Mouse (Mus musculus): ENCODE measurements around the gene 2810459M11Rik. TPM values are rescaled to one million over a fixed set of nuclear protein-coding genes. Genes with fewer than 3 reads are reported as not detected.

The 2810459M11Rik gene
- polyA plus RNA-seq, 1 experiment from 2014 or later = 0.71 TPM

GRCm38 (mm10) chr1:86105054-86105453 is 59.4 kb downstream of the 2810459M11Rik start:
- Histone ChIP-seq H3K27me3 (ENCODE audit: insufficient read depth, low read length) (no peaks in the 10 kb centered on the region), H3K9ac (replicated peaks; ENCODE audit: low read length) (no peak overlapping the region), H3K9me3 (ENCODE audit: low read length) (no peaks in the 10 kb centered on the region), H3K4me3 (ENCODE audit: low read length) (no peak overlapping the region), H3K27ac (ENCODE audit: low read length) (no peak overlapping the region), H3K36me3 (ENCODE audit: insufficient read depth, low read length) (no peaks in the 10 kb centered on the region), H3K4me1 (ENCODE audit: insufficient read depth, low read length) (no peaks in the 10 kb centered on the region), H3K4me2 (replicated peaks; ENCODE audit: low read depth, low read length) (no peak overlapping the region)
- ATAC-seq (ENCODE audit: low FRiP score, low TSS enrichment) = no peak
- 92% methylated on average over 1 of the region's 1 CpGs for WGBS

Other genes with a start within 250 kb of the 2810459M11Rik start
- gene Itm2c, start 151.6 kb upstream of the 2810459M11Rik start, polyA plus RNA-seq (2015; fragmentation: Nextera tagmentation; extraction: Ambion mirVana) = 248 and 269 TPM in 2 replicates
- gene 4933407L21Rik, start 117.4 kb upstream of the 2810459M11Rik start, polyA plus RNA-seq (2015; fragmentation: Nextera tagmentation; extraction: Ambion mirVana) = 1.6 TPM in 2 replicates
- 0.14 TPM in 1 of 2 replicates, not detected in the other for gene Gpr55, start 84.9 kb upstream of the 2810459M11Rik start, polyA plus RNA-seq (2015; fragmentation: Nextera tagmentation; extraction: Ambion mirVana)
- not detected in 2 replicates for gene Spata3, start 29.0 kb upstream of the 2810459M11Rik start, polyA plus RNA-seq (2015; fragmentation: Nextera tagmentation; extraction: Ambion mirVana)
- 184 and 194 TPM in 2 replicates for gene Psmd1, start 18.5 kb downstream of the 2810459M11Rik start, polyA plus RNA-seq (2015; fragmentation: Nextera tagmentation; extraction: Ambion mirVana)
- 0.60 and 1.2 TPM in 2 replicates for gene Htr2b, start 66.1 kb downstream of the 2810459M11Rik start, polyA plus RNA-seq (2015; fragmentation: Nextera tagmentation; extraction: Ambion mirVana)
- not detected in 2 replicates for gene Gm21972, start 87.8 kb downstream of the 2810459M11Rik start, polyA plus RNA-seq (2015; fragmentation: Nextera tagmentation; extraction: Ambion mirVana)
- gene Armc9, start 108.9 kb downstream of the 2810459M11Rik start, polyA plus RNA-seq (2015; fragmentation: Nextera tagmentation; extraction: Ambion mirVana) = 26.2 and 28.1 TPM in 2 replicates

Data from kidney, embryonic 16.5 days (tissue).